ENCODE assay signal across 10 mouse cellular contexts in genomic region chr10:68435754-68436153, GRCm38 (mm10).
"Had no signal": no experiment of that assay in that cellular context is flagged by ENCODE, and none has a peak within 500 bp of the region (broad histone marks: within the 10 kb centered on the region; RNA-seq: fewer than 3 reads in every experiment).

No protein-coding gene starts in this region.

- H3K9me3 ChIP-seq: liver, embryonic 13.5 days; megakaryocyte, embryonic 14.5 days; midbrain, embryonic 15.5 days; neural tube, embryonic 12.5 days had no signal

- H3K27ac ChIP-seq: liver, embryonic 13.5 days; midbrain, embryonic 15.5 days; neural tube, embryonic 12.5 days had no signal

- H3K4me1 ChIP-seq: midbrain, embryonic 15.5 days; neural tube, embryonic 12.5 days had no signal

- ATAC-seq: midbrain, embryonic 15.5 days had no signal

- H3K36me3 ChIP-seq: liver, embryonic 13.5 days; midbrain, embryonic 15.5 days; neural tube, embryonic 12.5 days had no signal

- H3K4me2 ChIP-seq: liver, embryonic 13.5 days; midbrain, embryonic 11.5 days; midbrain, embryonic 15.5 days; neural tube, embryonic 12.5 days had no signal

- H3K27me3 ChIP-seq: liver, embryonic 13.5 days; megakaryocyte, embryonic 14.5 days; midbrain, embryonic 15.5 days; neural tube, embryonic 12.5 days had no signal

- DNase-seq: left cerebral cortex, postnatal 4 days; liver, embryonic 13.5 days; lung, adult 2 months; lung, postnatal 36 days; right cerebral cortex, postnatal 4 days; thymus, postnatal 4 days had no signal

- H3K4me3 ChIP-seq: liver, embryonic 13.5 days; megakaryocyte, embryonic 14.5 days; midbrain, embryonic 15.5 days; neural tube, embryonic 12.5 days had no signal

- H3K9ac ChIP-seq: liver, embryonic 13.5 days; midbrain, embryonic 15.5 days; neural tube, embryonic 12.5 days had no signal
